Mouse (Mus musculus): ENCODE results near the gene Cul5.

DNA sequence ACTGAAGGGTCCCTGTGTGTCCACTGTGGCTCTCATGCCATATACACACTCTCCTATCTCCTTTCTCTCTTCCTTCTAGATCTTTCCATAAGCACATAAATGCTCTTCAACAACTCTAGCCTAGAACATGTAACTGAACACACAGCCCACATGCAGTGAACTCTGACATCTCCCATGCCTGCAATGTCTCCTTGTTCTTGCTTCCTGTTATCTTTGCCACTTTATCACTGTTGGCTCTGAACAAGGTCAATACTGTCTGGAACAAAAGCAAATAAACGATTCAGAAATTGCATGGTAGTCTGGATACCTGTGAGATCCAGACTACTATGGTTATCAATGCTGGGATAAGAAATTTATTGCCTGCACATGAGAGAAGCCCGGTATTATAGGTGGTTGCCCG, 66.0 kb downstream of the Cul5 start:
- no peak for TF ChIP-seq EP300 (IDR thresholded peaks at IDR 0.05; ENCODE audit: low read depth)
- no peak for TF ChIP-seq CTCF (IDR thresholded peaks at IDR 0.05; ENCODE audit: low read depth)

Measured in liver, embryonic 14.5 days (tissue).